ENCODE assay signal across 8 mouse cellular contexts in genomic region chr10:58601431-58601901, GRCm38 (mm10).
DNase-seq lines count a peak whose midpoint lies in the region; ATAC-seq and TF ChIP-seq lines count a peak whose summit lies in the region.

No protein-coding gene starts in this region.

- TF ChIP-seq CTCF in brain, embryonic 14.5 days (IDR thresholded peaks at IDR 0.05; ENCODE audit: borderline replicate concordance, extremely low read depth, insufficient read depth, insufficient read length): no peak

- DNase-seq in adrenal gland, postnatal 25 days: peak; percentile 15
- DNase-seq in adrenal gland, adult 2 months: no peak
- peak; percentile 94 for DNase-seq in brain, embryonic 14.5 days (ENCODE audit: low read depth)
- peak; percentile 65 for DNase-seq in gastrocnemius, adult 18-20 months (ENCODE audit: low spot score)
- peak; percentile 15 to 65 for DNase-seq in left cerebral cortex, adult 9 months (ENCODE audit: low spot score in 2 of 2)
- peak; percentile 51 for DNase-seq in right cerebral cortex, postnatal 25 days
- no peak for DNase-seq in kidney, postnatal 36 days

- no peak for ATAC-seq in megakaryocyte-erythroid progenitor cell, adult 5-6 weeks (replicated peaks; ENCODE audit: low FRiP score, low TSS enrichment, poor library complexity, severe bottlenecking)

- no peak for TF ChIP-seq POLR2A in brain, embryonic 14.5 days (IDR thresholded peaks at IDR 0.05; ENCODE audit: borderline replicate concordance, extremely low read depth, insufficient read depth, insufficient read length, poor library complexity, severe bottlenecking)

Comparison
In these comparisons a context has a peak if more than half of its experiments do, and no peak if none do; other contexts are left out.
1. DNase-seq: peak in adrenal gland, postnatal 25 days (single experiment), brain, embryonic 14.5 days (single experiment), gastrocnemius, adult 18-20 months (single experiment), left cerebral cortex, adult 9 months (2 of 2) and right cerebral cortex, postnatal 25 days (single experiment); none in adrenal gland, adult 2 months (single experiment) and kidney, postnatal 36 days (0 of 2).